Mouse (Mus musculus) hindbrain, embryonic 16.5 days (tissue): ENCODE data around the gene Ppm1n. TPM values are rescaled to one million over a fixed set of nuclear protein-coding genes. Genes with fewer than 3 reads are reported as not detected.

ENCODE experiments used
- ATAC-seq: fragments of 200-750 bp; cut with Nextera tagmentation; 2 replicates; pipeline ENCODE4 v1.8.0; 2017; ENCODE audit warnings: moderate TSS enrichment, moderate library complexity
- H3K27ac ChIP-seq: fragments of 300-500 bp; sonication (generic); 2 replicates; pipeline ENCODE4 v1.5.1; 2014; ENCODE audit warnings: low read depth, mild to moderate bottlenecking, control low read depth, low read length, moderate library complexity
- H3K27me3 ChIP-seq: fragments of 300-500 bp; sonication (generic); replicated peaks from 2 replicates; pipeline ENCODE4 v1.6.1; 2014; ENCODE audit warnings: low read length; ENCODE audit not compliant: control insufficient read depth, insufficient read depth
- H3K36me3 ChIP-seq: fragments of 300-500 bp; sonication (generic); 2 replicates; pipeline ENCODE4 v1.6.1; 2014; ENCODE audit warnings: mild to moderate bottlenecking, low read length, moderate library complexity, mixed read lengths; ENCODE audit not compliant: control insufficient read depth, insufficient read depth
- H3K4me1 ChIP-seq: fragments of 300-500 bp; sonication (generic); 2 replicates; pipeline ENCODE4 v1.6.1; 2014; ENCODE audit warnings: low read depth, low read length; ENCODE audit not compliant: control insufficient read depth, insufficient read depth
- H3K4me2 ChIP-seq: fragments of 300-500 bp; sonication (generic); 2 replicates; pipeline ENCODE4 v1.6.1; 2014; ENCODE audit warnings: mild to moderate bottlenecking, low read length, control low read depth, moderate library complexity
- H3K4me3 ChIP-seq: fragments of 300-500 bp; sonication (generic); 2 replicates; pipeline ENCODE4 v1.5.1; 2014; ENCODE audit warnings: mild to moderate bottlenecking, low read length, control low read depth, moderate library complexity
- H3K9ac ChIP-seq: fragments of 300-500 bp; sonication (generic); 2 replicates; pipeline ENCODE4 v1.6.1; 2014; ENCODE audit warnings: low read depth, mild to moderate bottlenecking, control low read depth, low read length, moderate library complexity
- H3K9me3 ChIP-seq: fragments of 300-500 bp; sonication (generic); 2 replicates; pipeline ENCODE4 v1.6.1; 2014; ENCODE audit warnings: mild to moderate bottlenecking, low read length, moderate library complexity; ENCODE audit not compliant: control insufficient read depth
- WGBS: fragments of 180-500 bp; shearing (Covaris S2); extraction: QIAGEN DNeasy Blood & Tissue Kit; methylation state at CpG from one replicate; pipeline ENCODE4 v1.1.7; 2014; 5-methylcytosine and 5-hydroxymethylcytosine counted together
- polyA plus RNA-seq: library from polyadenylated mRNA; unstranded; fragments of >200 nt; fragmentation: Nextera tagmentation; extraction: Ambion mirVana; gene quantifications from 2 replicates; pipeline ENCODE4 v1.2.1, GENCODE M21; 2015

The Ppm1n gene
- polyA plus RNA-seq, 1 experiment from 2014 or later = 1.5 TPM

GRCm38 (mm10) chr7:19226817-19227797 lies 52.8 kb downstream of the Ppm1n start:
- Histone ChIP-seq H3K36me3 (no peaks in the 10 kb centered on the region; the same call in 1 of the 2 replicates), H3K27me3 (no peaks in the 10 kb centered on the region), H3K4me1 (peaks cover 15% of the 10 kb centered on the region), H3K4me3 (peak overlapping the region; percentile 56), H3K9ac (peak overlapping the region; percentile 64), H3K9me3 (no peaks in the 10 kb centered on the region), H3K4me2 (peak overlapping the region; percentile 64), H3K27ac (peak overlapping the region; percentile 75)
- peak; percentile 24 for ATAC-seq
- WGBS = 19% methylated on average over 20 of the region's 20 CpGs

Other genes starting within 250 kb of the Ppm1n start
- gene Rsph6a, start 225.4 kb downstream of the Ppm1n start, polyA plus RNA-seq = 0.17 and 0.40 TPM in 2 replicates
- gene Dmwd, start 203.8 kb downstream of the Ppm1n start, polyA plus RNA-seq = 29.1 and 30.0 TPM in 2 replicates
- gene Dmpk, start 196.2 kb downstream of the Ppm1n start, polyA plus RNA-seq = 8.0 and 12.3 TPM in 2 replicates
- gene Six5, start 185.5 kb downstream of the Ppm1n start, polyA plus RNA-seq = 1.9 and 2.9 TPM in 2 replicates
- 7.0 and 8.8 TPM in 2 replicates for gene Gm4969, start 161.7 kb downstream of the Ppm1n start, polyA plus RNA-seq
- gene Fbxo46, start 160.2 kb downstream of the Ppm1n start, polyA plus RNA-seq = 16.4 and 17.7 TPM in 2 replicates
- gene Qpctl, start 130.8 kb downstream of the Ppm1n start, polyA plus RNA-seq = 24.0 and 26.3 TPM in 2 replicates
- gene Snrpd2, start 130.3 kb downstream of the Ppm1n start, polyA plus RNA-seq = 107 and 110 TPM in 2 replicates
- 2.0 and 2.9 TPM in 2 replicates for gene Gipr, start 113.9 kb downstream of the Ppm1n start, polyA plus RNA-seq
- 9.4 and 12.3 TPM in 2 replicates for gene Eml2, start 103.6 kb downstream of the Ppm1n start, polyA plus RNA-seq
- 3.1 and 4.4 TPM in 2 replicates for gene Gpr4, start 67.5 kb downstream of the Ppm1n start, polyA plus RNA-seq
- 39.9 and 41.5 TPM in 2 replicates for gene Opa3, start 51.7 kb downstream of the Ppm1n start, polyA plus RNA-seq
- 39.9 and 42.9 TPM in 2 replicates for gene Vasp, start 8.2 kb downstream of the Ppm1n start, polyA plus RNA-seq
- gene Rtn2, start 2.6 kb upstream of the Ppm1n start, polyA plus RNA-seq = 124 and 126 TPM in 2 replicates
- 0.06 and 0.10 TPM in 2 replicates for gene Fosb, start 30.0 kb upstream of the Ppm1n start, polyA plus RNA-seq
- 80.6 and 87.2 TPM in 2 replicates for gene Ercc1, start 64.7 kb upstream of the Ppm1n start, polyA plus RNA-seq
- gene Cd3eap, start 79.4 kb upstream of the Ppm1n start, polyA plus RNA-seq = 23.1 and 23.6 TPM in 2 replicates
- 1.5 and 1.9 TPM in 2 replicates for gene Ppp1r13l, start 79.7 kb upstream of the Ppm1n start, polyA plus RNA-seq
- gene Ercc2, start 101.9 kb upstream of the Ppm1n start, polyA plus RNA-seq = 22.6 and 25.1 TPM in 2 replicates
- 2.2 and 2.5 TPM in 2 replicates for gene Klc3, start 124.0 kb upstream of the Ppm1n start, polyA plus RNA-seq
- 0.64 and 47.3 TPM in 2 replicates for gene Ckm, start 124.7 kb upstream of the Ppm1n start, polyA plus RNA-seq
- 13.5 and 15.9 TPM in 2 replicates for gene Mark4, start 178.8 kb upstream of the Ppm1n start, polyA plus RNA-seq
- 0.97 and 1.5 TPM in 2 replicates for gene Exoc3l2, start 183.3 kb upstream of the Ppm1n start, polyA plus RNA-seq
- 3.5 and 4.2 TPM in 2 replicates for gene Bloc1s3, start 228.3 kb upstream of the Ppm1n start, polyA plus RNA-seq
- 36.3 and 37.1 TPM in 2 replicates for gene Trappc6a, start 228.3 kb upstream of the Ppm1n start, polyA plus RNA-seq
- 0.99 and 2.3 TPM in 2 replicates for gene Nkpd1, start 237.8 kb upstream of the Ppm1n start, polyA plus RNA-seq